ENCODE assay signal across 8 mouse cellular contexts in genomic region chr2:59828777-59829508, GRCm38 (mm10). TPM values are rescaled to one million over a fixed set of nuclear protein-coding genes. Genes with fewer than 3 reads are reported as not detected.
DNase-seq lines count a peak whose midpoint lies in the region; ATAC-seq and TF ChIP-seq lines count a peak whose summit lies in the region.

No protein-coding gene starts in this region.

- H3K27me3 ChIP-seq in thymus, adult 2 months (ENCODE audit: control insufficient read depth, insufficient read depth, low read length), result no peaks in the 10 kb centered on the region
- peaks cover 4% of the 10 kb centered on the region; the same call in 1 of the 2 replicates for H3K27me3 ChIP-seq in forebrain, embryonic 10.5 days (ENCODE audit: poor library complexity, severe bottlenecking)
- H3K27me3 ChIP-seq in midbrain, embryonic 12.5 days, result peaks cover 11% of the 10 kb centered on the region; the same call in 1 of the 2 replicates

- H3K9me3 ChIP-seq in forebrain, embryonic 10.5 days, result no peaks in the 10 kb centered on the region
- H3K9me3 ChIP-seq in midbrain, embryonic 12.5 days, result no peaks in the 10 kb centered on the region

- H3K27ac ChIP-seq in thymus, adult 2 months (ENCODE audit: control insufficient read depth, insufficient read depth, low read length), result peak overlapping the region; percentile 11; the same call in 1 of the 2 replicates
- peak overlapping the region; percentile 77 for H3K27ac ChIP-seq in forebrain, embryonic 10.5 days
- peak overlapping the region; percentile 39; the same call in 1 of the 2 replicates for H3K27ac ChIP-seq in midbrain, embryonic 12.5 days (replicated peaks)

- ATAC-seq in midbrain, embryonic 12.5 days (ENCODE audit: low FRiP score, low read depth), result no peak

- no peaks in the 10 kb centered on the region for H3K36me3 ChIP-seq in thymus, adult 2 months (ENCODE audit: control insufficient read depth, insufficient read depth, low read length)
- H3K36me3 ChIP-seq in forebrain, embryonic 10.5 days (replicated peaks), result peaks cover 26% of the 10 kb centered on the region
- H3K36me3 ChIP-seq in midbrain, embryonic 12.5 days, result no peaks in the 10 kb centered on the region

- no peak for TF ChIP-seq POLR2A in thymus, adult 2 months (IDR thresholded peaks at IDR 0.05; ENCODE audit: control insufficient read depth, extremely low read depth, insufficient read depth, low read length, poor library complexity)

- H3K4me3 ChIP-seq in thymus, adult 2 months (ENCODE audit: control insufficient read depth, insufficient read depth, low read length), result no peak overlapping the region
- peak overlapping the region; percentile 12; the same call in 1 of the 2 replicates for H3K4me3 ChIP-seq in forebrain, embryonic 10.5 days
- no peak overlapping the region for H3K4me3 ChIP-seq in midbrain, embryonic 12.5 days

- no peak for TF ChIP-seq CTCF in thymus, adult 2 months (IDR thresholded peaks at IDR 0.05; ENCODE audit: borderline replicate concordance, control insufficient read depth, extremely low read depth, insufficient read depth, low read length, poor library complexity)

- no peak overlapping the region for H3K9ac ChIP-seq in midbrain, embryonic 12.5 days (replicated peaks)

- DNase-seq in thymus, adult 2 months, result peak; percentile 42
- no peak for DNase-seq in thymus, adult 18-20 months
- DNase-seq in forebrain, embryonic 10.5 days (ENCODE audit: extremely low spot score, low spot score), result peak; percentile 65
- DNase-seq in heart, postnatal 10 days, result peak; percentile 84 to 85
- DNase-seq in kidney, postnatal 25 days, result peak; percentile 73 to 82
- DNase-seq in yolk sac, embryonic 10.5 days (ENCODE audit: low spot score), result peak; percentile 76
- no peak for DNase-seq in urinary bladder, adult 18-20 months (ENCODE audit: low spot score in 2 of 2)

- H3K4me2 ChIP-seq in midbrain, embryonic 12.5 days (replicated peaks), result no peak overlapping the region

- intact Hi-C loops in heart, postnatal 10 days (cut with DNase I), result no loop called here

- WGBS in thymus, adult 2 months, result 28% methylated on average over 14 of the region's 14 CpGs
- 46% methylated on average over 14 of the region's 14 CpGs for WGBS in forebrain, embryonic 10.5 days
- 40% methylated on average over 14 of the region's 14 CpGs for WGBS in midbrain, embryonic 12.5 days

- peaks cover 33% of the 10 kb centered on the region for H3K4me1 ChIP-seq in thymus, adult 2 months (replicated peaks; ENCODE audit: control insufficient read depth, insufficient read depth, low read length)
- H3K4me1 ChIP-seq in forebrain, embryonic 10.5 days, result peaks cover 75% of the 10 kb centered on the region
- peaks cover 31% of the 10 kb centered on the region for H3K4me1 ChIP-seq in midbrain, embryonic 12.5 days

RNA-seq across cellular contexts. Expression of gene Wdsub1, which starts 53.4 kb away (rescaled TPM):
- 45.6 and 46.8 TPM in 2 replicates for polyA plus RNA-seq in thymus, adult 2 months (2012; rRNA removed)
- 21.2 and 23.9 TPM in 2 replicates for polyA plus RNA-seq in forebrain, embryonic 10.5 days (2016; fragmentation: Nextera tagmentation; extraction: Ambion mirVana)
- total RNA-seq in heart, postnatal 10 days (2021), result 10 to 100 TPM; 28.7 to 29.7 TPM
- 16.1 and 17.6 TPM in 2 replicates for polyA plus RNA-seq in midbrain, embryonic 12.5 days (2016; fragmentation: Nextera tagmentation; extraction: Ambion mirVana)

Comparison
In these comparisons a context has a peak if more than half of its experiments do, and no peak if none do; other contexts are left out.
1. DNase-seq: peak in thymus, adult 2 months (single experiment), forebrain, embryonic 10.5 days (single experiment), heart, postnatal 10 days (2 of 2), kidney, postnatal 25 days (2 of 2) and yolk sac, embryonic 10.5 days (single experiment); none in thymus, adult 18-20 months (0 of 2) and urinary bladder, adult 18-20 months (0 of 2).
2. H3K27ac ChIP-seq: peak in every context shown above with its lines; median percentile 77 in forebrain, embryonic 10.5 days; 39 in midbrain, embryonic 12.5 days; 11 in thymus, adult 2 months.